Mouse (Mus musculus) urinary bladder, postnatal 36 days (tissue): Measurements from ENCODE around the gene Fgfr2.
A peak's percentile ranks its signal among the peaks of the same experiment; 100 is the strongest.

ENCODE experiments used
- DNase-seq, 2 experiments: peaks; one replicate each; pipeline ENCODE4 v3.0.0; 2022; ENCODE audit warnings: low spot score in 2 of 2, mixed read lengths in 1 of 2

Fgfr2 gene

DNA sequence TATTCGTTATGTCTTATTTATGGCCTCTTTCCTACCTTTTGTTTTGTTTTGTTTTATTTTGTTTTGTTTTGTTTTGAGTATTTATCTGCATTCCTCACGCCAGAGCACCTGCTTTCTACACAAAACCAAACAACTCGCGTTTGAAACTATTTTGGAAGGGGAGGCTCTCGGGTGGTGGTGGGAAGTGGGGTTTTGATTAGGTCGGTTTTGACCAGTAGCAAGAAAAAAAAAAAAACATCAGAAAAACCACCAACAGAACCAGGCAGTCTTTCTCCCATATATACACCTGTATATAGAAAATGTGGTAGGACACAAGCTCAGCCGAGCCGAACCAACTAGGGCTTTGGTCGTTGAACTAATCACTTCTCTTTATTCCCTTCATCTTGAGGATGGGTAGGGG lies 1567.0 kb downstream of the Fgfr2 start:
- DNase-seq: no peak

DNA sequence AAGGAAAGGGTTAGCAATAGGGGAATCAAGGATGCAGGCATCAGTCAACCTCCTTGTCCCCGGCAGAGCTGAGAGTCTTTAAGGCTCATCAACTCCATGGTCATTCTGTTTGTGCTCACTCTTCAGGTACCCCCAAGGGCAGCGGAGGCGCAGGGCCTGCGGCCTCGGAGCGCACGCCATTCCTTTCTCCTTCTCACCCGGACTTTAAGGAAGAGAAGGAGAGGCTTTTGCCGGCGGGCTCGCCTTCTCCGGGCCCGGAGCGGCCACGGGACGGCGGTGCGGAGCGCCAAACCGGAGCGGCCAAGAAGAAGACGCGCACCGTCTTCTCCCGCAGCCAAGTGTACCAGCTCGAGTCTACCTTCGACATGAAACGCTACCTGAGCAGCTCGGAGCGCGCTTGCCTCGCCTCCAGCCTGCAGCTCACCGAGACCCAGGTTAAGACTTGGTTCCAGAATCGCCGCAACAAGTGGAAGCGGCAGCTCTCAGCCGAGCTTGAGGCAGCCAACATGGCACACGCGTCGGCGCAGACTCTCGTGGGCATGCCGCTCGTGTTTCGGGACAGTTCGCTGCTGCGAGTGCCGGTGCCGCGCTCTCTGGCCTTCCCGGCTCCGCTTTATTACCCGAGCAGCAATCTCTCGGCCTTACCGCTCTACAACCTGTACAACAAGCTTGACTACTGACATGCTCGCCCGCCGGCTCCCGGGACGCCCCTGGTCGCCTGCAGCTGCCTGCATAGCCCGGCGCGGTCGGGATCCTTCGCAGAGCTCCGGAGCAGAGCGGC lies 1567.7 kb downstream of the Fgfr2 start:
- DNase-seq: no peak

GRCm38 (mm10) chr7:131554341-131555180 lies 1568.6 kb downstream of the Fgfr2 start:
- no peak for DNase-seq

DNA sequence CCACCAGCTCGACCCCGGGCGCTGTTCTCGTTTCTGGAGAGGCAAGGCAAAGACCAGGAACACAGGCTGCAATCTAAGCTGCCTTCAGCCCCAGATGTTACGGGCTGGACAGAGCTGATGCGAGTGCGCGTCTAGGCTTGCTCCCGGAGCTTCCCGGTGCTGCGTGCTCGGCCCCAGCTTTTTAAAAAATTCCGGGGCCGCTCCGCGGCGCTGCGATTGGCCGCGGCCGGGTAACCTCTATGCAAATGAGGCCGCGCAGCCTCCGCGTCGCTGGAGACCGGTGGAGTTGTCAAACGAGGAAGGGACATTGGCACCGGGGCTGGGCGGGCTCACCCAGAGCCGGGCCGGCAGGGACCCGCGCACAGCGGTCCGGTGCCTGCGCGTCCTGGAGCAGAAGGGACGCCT lies 1569.4 kb downstream of the Fgfr2 start:
- DNase-seq: no peak

- DNase-seq: no peak
These were observed 1570.4 kb downstream of the Fgfr2 start for GRCm38 (mm10) chr7:131552781-131553180.

DNA sequence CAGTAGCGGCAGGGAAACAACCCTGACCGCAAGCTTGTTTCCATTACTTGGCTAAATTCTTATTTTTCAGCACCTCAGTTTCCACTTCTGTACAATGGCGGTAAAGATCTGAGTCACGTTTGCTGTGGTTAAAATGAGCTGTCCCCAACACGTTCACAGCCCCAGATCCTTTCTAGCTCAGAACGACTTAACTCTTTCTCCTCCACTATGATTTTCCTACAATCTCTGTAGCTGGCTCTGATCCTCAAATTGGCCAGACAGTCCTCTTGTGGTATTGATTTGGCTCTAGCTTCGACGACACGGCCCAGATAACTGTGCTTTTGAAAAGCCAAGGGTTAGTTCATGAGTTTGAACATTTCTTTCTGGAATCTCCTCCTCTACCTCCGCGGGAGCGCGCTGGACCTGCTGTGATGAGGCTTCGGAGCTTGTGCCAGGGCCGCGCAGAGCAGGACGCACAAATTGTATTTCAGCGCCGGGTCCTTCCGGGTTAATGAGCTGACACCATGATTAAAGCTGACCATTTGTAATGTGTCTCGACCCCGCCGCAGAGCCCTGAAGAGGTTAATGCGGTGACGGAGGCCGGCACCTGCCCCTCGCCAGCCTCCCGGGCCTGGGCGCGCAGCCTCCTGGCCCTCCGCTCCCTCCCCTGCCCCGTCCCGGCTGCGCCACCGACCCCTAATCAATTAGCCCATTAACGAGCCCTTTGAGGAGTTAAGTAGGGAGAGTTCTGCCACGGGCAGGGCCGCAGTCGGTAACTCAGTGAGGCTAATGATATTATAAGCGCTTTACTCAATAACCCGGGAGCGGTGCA lies 1571.0 kb downstream of the Fgfr2 start:
- no peak for DNase-seq

DNA sequence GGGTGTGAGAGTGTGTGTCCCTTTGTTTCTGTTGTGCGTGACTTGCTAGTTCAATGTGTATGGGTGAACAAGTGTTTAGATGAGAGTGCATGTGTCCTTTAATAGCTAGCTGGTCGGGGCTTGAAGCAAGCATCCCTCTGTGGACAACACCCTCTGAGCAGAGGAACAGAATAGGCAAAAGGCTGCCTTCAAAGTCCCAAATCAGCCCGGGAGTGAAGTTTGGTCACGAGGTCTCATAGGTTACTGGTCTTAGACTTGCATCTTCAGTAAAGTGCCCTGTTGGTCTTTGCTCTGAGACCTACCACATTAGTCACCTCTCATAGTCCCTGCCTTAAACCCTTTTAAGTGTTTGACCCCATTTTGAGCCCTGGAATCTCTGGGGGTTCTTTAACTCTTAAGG lies 1571.7 kb downstream of the Fgfr2 start:
- DNase-seq: no peak

GRCm38 (mm10) chr7:131548473-131548872 lies 1574.7 kb downstream of the Fgfr2 start, which contains the start of gene Hmx2:
TSS of gene Hmx2 (plus strand) at chr7:131548773.
- DNase-seq: no peak

GRCm38 (mm10) chr7:131547481-131547880 lies 1575.7 kb downstream of the Fgfr2 start:
- DNase-seq: no peak

- no peak for DNase-seq
These were observed 1576.7 kb downstream of the Fgfr2 start for GRCm38 (mm10) chr7:131546423-131546822.

- no peak for DNase-seq
These were observed 1577.3 kb downstream of the Fgfr2 start for GRCm38 (mm10) chr7:131545701-131546385.

- no peak for DNase-seq
These were observed 1578.3 kb downstream of the Fgfr2 start for GRCm38 (mm10) chr7:131544871-131545270.

DNA sequence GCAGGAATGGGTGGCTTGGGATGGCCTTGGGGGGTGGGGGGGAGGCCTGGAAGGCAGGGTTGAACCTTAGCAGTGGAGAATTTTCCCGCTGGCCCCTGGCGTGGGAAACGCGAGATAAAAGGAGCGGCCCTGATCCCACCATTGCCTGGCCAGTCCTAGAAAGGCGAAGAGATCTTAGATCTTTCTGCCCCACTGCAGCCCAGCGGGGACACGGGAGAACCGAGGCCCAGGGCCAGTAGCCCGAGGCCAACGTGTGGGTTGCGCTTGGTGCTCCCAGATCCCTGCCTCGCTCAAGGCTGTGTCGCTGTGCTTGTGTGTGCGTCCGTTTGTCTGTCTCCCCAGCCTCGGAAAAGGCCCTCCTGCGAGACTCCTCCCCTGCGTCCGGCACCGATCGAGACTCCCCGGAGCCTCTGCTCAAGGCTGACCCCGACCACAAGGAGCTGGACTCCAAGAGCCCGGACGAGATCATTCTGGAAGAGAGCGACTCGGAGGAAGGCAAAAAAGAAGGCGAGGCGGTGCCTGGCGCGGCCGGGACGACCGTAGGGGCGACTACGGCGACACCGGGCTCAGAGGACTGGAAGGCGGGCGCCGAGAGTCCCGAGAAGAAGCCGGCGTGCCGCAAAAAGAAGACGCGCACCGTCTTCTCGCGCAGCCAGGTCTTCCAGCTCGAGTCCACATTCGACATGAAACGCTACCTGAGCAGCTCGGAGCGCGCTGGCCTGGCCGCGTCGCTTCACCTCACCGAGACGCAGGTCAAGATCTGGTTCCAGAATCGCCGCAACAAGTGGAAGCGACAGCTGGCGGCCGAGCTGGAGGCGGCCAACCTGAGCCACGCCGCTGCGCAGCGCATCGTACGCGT lies 1579.3 kb downstream of the Fgfr2 start:
- no peak for DNase-seq

GRCm38 (mm10) chr7:131542872-131543622 lies 1580.1 kb downstream of the Fgfr2 start:
- DNase-seq: no peak

DNA sequence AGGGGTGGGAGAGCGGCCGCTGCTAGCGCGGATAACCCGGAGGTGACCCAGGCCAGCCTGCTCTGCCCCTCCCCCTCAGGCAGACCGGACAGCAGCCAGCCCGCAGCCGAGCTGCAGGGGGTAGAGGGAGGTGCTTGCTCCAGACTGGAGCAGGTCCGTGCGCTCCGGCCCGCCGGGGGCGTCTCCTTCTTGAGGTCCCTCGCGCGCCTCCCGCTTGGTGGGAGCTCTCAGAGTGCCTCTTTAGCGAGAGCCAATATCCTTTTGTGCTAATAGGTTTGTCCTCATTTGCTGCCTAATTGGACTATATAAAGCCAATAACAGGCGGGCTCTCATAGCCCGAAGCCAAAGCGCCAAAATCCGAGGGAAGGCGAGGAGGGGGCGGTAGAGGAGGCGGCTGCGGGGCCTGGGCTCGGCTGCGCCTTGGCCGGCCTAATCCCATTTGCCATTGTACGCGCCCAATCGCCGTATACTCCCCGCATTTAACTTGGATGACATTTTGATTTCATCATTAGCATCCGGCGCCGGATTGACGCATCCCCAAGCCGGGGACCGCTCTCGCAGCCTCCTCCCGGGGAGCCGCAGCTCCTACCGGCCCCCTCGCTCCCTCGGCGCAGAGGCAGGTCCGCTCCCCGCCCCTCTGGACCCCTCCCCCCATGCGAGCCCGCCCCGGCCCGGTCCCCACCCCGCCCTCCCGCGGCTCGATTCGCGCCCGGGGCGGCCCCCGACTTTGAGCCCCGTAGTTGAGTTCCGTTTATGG lies 1580.9 kb downstream of the Fgfr2 start, which contains the start of gene Hmx3:
Gene Hmx3, plus strand, starts transcription at position 753 of the 757 bp plus-strand sequence.
- DNase-seq: no peak

DNA sequence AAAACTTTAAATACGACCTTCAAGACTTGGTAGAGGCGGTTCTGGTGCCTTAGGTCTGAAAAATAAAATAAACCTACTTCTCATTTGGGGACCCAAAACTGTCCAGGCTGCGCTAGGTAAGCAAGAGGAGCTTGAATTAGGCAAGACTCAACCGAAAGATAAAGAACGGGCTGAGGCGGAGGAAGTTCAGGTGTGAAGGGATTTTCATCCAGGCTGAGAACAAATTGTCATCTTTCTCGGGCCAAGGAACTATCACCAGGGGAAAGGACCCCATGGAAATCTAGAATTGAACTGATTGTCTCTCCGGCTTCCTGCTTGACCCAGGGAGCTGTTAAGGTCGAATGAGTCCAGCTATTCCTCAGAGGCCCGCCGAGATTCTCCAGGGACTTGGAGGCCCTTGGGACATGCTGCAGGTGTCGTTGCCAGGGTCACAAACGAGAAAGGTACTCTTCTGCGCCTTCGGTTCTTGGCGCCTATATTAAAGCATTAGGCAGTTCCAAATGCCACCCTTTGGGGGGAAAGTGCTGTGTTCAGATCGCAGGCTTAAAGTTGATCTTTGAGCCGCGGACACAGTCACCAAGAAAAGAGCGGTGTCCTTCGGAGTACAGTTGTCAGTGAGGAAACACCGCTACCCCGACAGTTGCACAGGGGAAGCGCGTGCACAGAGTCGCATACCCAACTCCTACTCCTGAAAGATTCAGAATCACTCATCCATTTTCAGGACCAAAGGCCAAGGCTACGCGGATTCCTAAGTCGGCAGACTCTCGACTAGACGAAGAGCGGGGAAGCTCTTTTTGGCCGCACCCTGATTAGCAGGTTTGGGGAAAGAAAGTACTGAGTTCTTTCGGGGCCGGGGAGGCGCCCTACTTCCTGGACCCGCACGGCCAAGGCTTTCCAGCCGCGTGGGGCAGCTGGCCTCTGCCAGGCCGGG lies 1581.7 kb downstream of the Fgfr2 start:
- no peak for DNase-seq

GRCm38 (mm10) chr7:131539979-131540378 lies 1583.2 kb downstream of the Fgfr2 start:
- DNase-seq: peak; percentile 71 to 86

DNA sequence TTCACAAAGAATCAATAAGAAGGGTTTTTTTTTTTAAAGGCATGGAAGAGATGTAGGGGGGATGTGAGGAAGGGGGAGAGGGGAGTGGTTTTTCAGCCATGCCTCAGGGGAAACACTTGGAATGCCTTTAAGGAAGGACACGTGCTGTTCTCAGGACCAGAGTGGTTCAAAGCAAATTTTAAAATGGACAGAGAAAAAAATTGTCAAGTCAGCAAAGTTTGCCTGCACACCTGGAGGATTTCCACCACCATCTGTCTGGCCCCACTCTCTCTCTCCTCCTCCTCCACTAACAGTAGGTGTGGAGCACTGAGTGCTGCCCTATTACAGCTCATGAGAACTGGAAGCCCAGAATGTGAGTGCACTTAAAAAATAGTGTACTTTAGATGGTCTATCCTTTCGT lies 1619.4 kb downstream of the Fgfr2 start:
- no peak for DNase-seq
